Mouse (Mus musculus) heart, embryonic 15.5 days (tissue): ENCODE data around the gene Arap1. TPM values are rescaled to one million over a fixed set of nuclear protein-coding genes. Genes with fewer than 3 reads are reported as not detected.
A peak's percentile ranks its signal among the peaks of the same experiment; 100 is the strongest.

Experiments
- ATAC-seq: fragments of 200-750 bp; cut with Nextera tagmentation; replicated peaks from 2 replicates; pipeline ENCODE4 v1.8.0; 2017; ENCODE audit warnings: low read depth, moderate TSS enrichment; ENCODE audit not compliant: insufficient number of reproducible peaks, insufficient read depth, low FRiP score
- H3K27ac ChIP-seq: fragments of 300-500 bp; sonication (generic); 2 replicates; pipeline ENCODE4 v1.5.1; 2015; ENCODE audit warnings: mild to moderate bottlenecking, inconsistent platforms
- H3K27me3 ChIP-seq: fragments of 300-500 bp; sonication (generic); 2 replicates; pipeline ENCODE4 v1.6.1; 2015; ENCODE audit warnings: inconsistent platforms
- H3K36me3 ChIP-seq: fragments of 300-500 bp; sonication (generic); 2 replicates; pipeline ENCODE4 v1.6.1; 2015; ENCODE audit warnings: mild to moderate bottlenecking, inconsistent platforms
- H3K4me1 ChIP-seq: fragments of 300-500 bp; sonication (generic); replicated peaks from 2 replicates; pipeline ENCODE4 v1.6.1; 2015; ENCODE audit warnings: inconsistent platforms
- H3K4me2 ChIP-seq: fragments of 300-500 bp; sonication (generic); 2 replicates; pipeline ENCODE4 v1.6.1; 2015; ENCODE audit warnings: inconsistent platforms, mild to moderate bottlenecking, moderate library complexity
- H3K4me3 ChIP-seq: fragments of 300-500 bp; sonication (generic); 2 replicates; pipeline ENCODE4 v1.5.1; 2015; ENCODE audit warnings: mild to moderate bottlenecking, inconsistent platforms
- H3K9ac ChIP-seq: fragments of 300-500 bp; sonication (generic); 2 replicates; pipeline ENCODE4 v1.6.1; 2015; ENCODE audit warnings: mild to moderate bottlenecking, inconsistent platforms
- H3K9me3 ChIP-seq: fragments of 300-500 bp; sonication (generic); replicated peaks from 2 replicates; pipeline ENCODE4 v1.6.1; 2016; ENCODE audit warnings: inconsistent platforms
- WGBS: fragments of 180-500 bp; shearing (Covaris S2); methylation state at CpG from one replicate; pipeline ENCODE4 v1.1.7; 2015; ENCODE audit warnings: mixed read lengths; 5-methylcytosine and 5-hydroxymethylcytosine counted together
- polyA plus RNA-seq: library from polyadenylated mRNA; unstranded; fragments of >200 nt; fragmentation: Nextera tagmentation; extraction: Ambion mirVana; gene quantifications from 2 replicates; pipeline ENCODE4 v1.2.1, GENCODE M21; 2015

The Arap1 gene
- 23.5 and 38.4 TPM in 2 replicates for polyA plus RNA-seq

DNA sequence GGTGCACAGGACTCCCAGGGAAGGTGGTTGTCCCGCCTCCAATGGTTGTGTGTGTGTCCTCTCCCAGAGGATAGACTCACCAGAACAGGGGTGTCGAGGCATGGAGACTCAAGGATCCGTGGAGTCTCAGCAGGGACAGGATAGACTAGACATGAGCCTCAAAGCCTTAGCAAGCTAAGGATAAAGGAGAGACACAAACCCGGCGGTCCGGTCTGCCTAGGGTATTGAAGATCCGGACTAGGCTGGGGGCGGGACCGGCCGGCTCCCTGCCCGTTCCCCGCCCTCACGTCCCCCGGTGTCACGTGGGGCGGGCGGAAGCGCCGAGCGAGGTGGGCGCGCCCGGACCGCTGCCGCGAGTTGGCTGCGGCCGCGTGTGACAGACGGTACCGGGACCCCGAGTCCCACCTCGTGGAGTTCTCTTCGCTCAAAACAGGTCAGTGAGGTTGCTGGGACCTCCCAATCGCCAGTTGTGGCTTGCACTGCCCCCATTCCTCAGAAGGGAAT is at the start of gene Arap1:
Gene Arap1, plus strand, starts transcription at position 301 of the 504 bp plus-strand sequence.
- ATAC-seq = peak; percentile 81
- no peaks in the 10 kb centered on the region for H3K9me3 ChIP-seq
- under 1% methylated on average over 35 of the region's 35 CpGs for WGBS
- H3K27ac ChIP-seq = no peak within 1 kb of the TSS
- H3K4me3 ChIP-seq = peak within 1 kb of the TSS; percentile 63
- H3K4me1 ChIP-seq = peaks cover 55% of the 10 kb centered on the region
- H3K36me3 ChIP-seq = no peaks in the 10 kb centered on the region
- H3K4me2 ChIP-seq = peak within 1 kb of the TSS; percentile 95
- peak within 1 kb of the TSS; percentile 63 for H3K9ac ChIP-seq
- H3K27me3 ChIP-seq = peaks cover 32% of the 10 kb centered on the region

DNA sequence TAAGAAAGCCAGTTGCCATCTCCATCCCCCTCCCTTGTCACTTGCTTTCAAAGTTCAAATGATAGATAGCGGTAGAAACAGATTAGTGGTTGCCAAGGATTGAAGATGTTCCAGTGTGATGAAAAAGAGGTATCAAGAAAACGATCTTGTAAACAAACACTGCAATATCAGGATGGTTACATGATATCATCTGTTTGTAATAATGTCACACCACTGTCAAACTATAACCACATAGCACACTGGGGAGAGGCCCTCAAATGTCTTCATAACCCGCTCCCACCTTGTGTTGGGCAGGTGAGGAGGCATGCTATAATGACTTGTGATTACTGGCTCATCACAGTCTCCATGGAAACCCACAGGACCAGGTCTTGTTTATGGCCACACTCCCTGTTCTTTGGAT is 49.5 kb upstream of the Arap1 start:
- 86% methylated on average over 3 of the region's 3 CpGs for WGBS
- peaks cover 4% of the 10 kb centered on the region; the same call in 1 of the 2 replicates for H3K36me3 ChIP-seq
- 0 out of 2 replicates have a peak, but pooled peaks cover 6% of the 10 kb centered on the region for H3K27me3 ChIP-seq

DNA sequence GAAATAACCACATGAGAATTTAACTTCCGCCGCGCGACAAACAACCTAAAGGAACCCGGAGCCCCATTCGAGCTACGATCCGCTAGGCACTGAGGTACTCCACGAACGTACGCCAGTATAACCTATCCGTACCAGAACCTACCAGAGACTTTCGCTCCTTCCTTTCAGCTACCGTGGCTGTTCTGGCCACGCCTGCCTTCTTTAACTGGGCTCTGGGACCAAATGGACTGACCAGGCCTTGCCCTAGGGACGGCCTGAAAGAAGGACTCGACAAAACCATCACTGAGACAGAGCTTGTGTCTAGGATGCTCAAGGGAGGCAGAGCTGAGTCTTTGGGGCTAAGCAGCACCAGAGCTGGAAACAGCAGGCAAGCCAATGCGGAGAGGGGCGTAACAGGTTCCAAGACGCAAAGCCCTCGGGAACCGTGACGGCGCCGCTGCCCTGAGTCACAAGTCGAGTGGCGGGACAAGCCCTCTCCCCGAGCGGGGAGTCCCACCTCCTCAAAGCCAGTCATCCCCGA is 46.4 kb upstream of the Arap1 start:
- Histone ChIP-seq H3K4me1 (peaks cover 34% of the 10 kb centered on the region), H3K4me3 (peak overlapping the region; percentile 81), H3K27ac (peak overlapping the region; percentile 90), H3K9ac (peak overlapping the region; percentile 87), H3K9me3 (no peaks in the 10 kb centered on the region), H3K4me2 (peak overlapping the region; percentile 92), H3K27me3 (0 out of 2 replicates have a peak, but pooled peaks cover 6% of the 10 kb centered on the region), H3K36me3 (no peaks in the 10 kb centered on the region)
- ATAC-seq = peak; percentile 0
- under 1% methylated on average over 30 of the region's 30 CpGs for WGBS

More for the DNA sequence above, 49.5 kb upstream of the Arap1 start:
- no peak overlapping the region for H3K27ac ChIP-seq
- no peak overlapping the region for H3K4me3 ChIP-seq
- no peak overlapping the region for H3K4me2 ChIP-seq
- H3K9me3 ChIP-seq = no peaks in the 10 kb centered on the region
- H3K9ac ChIP-seq = no peak overlapping the region
- H3K4me1 ChIP-seq = peaks cover 37% of the 10 kb centered on the region
- ATAC-seq = no peak

DNA sequence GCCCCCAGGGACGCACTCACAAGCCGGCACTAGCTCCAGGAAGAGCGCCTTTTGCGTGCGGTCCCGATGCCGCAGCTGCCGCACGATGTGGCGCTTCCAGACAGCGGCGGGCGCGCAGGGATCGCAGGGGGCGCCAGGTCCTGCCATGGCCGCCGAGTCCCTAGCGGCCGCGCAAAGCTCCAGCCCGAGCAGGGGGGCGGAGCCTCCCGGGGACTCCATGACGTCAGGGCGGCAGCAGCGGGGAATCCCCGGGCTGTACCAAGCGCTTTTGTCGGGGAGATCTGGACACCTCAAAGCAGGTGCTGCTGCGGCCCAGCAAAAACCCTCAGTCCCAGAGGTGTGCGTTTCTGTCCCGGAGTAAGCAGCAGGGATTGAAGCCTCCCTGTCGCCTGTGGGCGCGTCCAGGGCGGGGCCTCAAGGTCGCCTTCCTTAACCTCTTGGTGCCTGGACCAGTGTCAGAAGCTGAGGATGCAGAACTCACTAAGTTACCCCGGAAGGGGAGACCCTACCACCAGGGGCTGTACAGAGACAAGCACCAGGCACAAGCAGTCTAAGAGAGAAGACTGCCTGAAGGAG is 45.9 kb upstream of the Arap1 start, which contains the start of gene Atg16l2:
Gene Atg16l2, minus strand, starts transcription at position 371 of the 576 bp plus-strand sequence.
- Histone ChIP-seq H3K4me2 (peak within 1 kb of the TSS; percentile 92), H3K9ac (peak within 1 kb of the TSS; percentile 87), H3K4me1 (peaks cover 29% of the 10 kb centered on the region), H3K27me3 (0 out of 2 replicates have a peak, but pooled peaks cover 6% of the 10 kb centered on the region), H3K9me3 (no peaks in the 10 kb centered on the region), H3K4me3 (peak within 1 kb of the TSS; percentile 81), H3K27ac (peak within 1 kb of the TSS; percentile 90), H3K36me3 (no peaks in the 10 kb centered on the region)
- ATAC-seq = peak; percentile 97
- WGBS = under 1% methylated on average over 39 of the region's 39 CpGs

DNA sequence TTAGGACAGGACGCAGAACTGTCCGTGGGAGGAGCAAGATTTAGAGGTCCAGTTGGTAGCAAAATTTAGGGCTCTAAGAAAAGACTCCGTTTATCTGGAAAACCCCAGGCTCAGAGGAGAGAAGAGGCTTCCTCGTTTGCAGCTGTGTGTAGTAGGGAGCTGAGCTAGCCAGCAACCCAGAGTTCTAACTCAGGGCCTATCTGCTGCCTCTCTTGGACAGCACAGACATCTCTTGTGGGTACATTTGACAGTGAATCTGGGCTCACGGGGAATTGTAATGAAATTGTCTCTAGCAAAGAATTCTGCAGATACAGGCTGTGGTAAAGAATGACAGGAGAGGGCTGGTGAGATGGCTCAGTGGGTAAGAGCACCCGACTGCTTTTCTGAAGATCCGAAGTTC is 45.2 kb upstream of the Arap1 start:
- 25% methylated on average over 7 of the region's 7 CpGs for WGBS
- H3K36me3 ChIP-seq = no peaks in the 10 kb centered on the region
- H3K9ac ChIP-seq = peak overlapping the region; percentile 87; the same call in 1 of the 2 replicates

DNA sequence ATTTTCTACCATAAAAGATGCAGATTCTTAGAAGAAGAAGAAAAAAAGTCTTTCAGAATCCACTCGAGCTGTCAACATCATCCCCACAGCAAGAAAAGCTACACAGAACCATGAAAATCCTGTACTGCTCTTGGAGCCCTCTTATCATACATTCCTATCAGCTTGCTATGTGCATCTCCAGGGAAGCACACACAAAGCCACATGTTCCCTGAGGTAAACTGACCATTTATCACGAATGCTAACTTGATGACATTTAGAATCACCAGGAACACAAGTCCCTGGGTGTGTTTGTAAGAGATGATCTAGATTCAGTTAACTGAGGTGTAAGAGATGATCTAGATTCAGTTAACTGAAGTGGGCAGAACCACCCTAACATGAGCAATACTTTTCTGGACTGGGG is 41.0 kb upstream of the Arap1 start:
- no peak for ATAC-seq
- Histone ChIP-seq H3K27ac (no peak overlapping the region), H3K27me3 (no peaks in the 10 kb centered on the region), H3K9me3 (no peaks in the 10 kb centered on the region), H3K9ac (no peak overlapping the region), H3K4me3 (no peak overlapping the region), H3K36me3 (no peaks in the 10 kb centered on the region), H3K4me2 (no peak overlapping the region), H3K4me1 (peaks cover 8% of the 10 kb centered on the region)
- 19% methylated on average over 2 of the region's 2 CpGs for WGBS

More for the DNA sequence above, 45.2 kb upstream of the Arap1 start:
- peak overlapping the region; percentile 92 for H3K4me2 ChIP-seq
- ATAC-seq = no peak
- 0 out of 2 replicates have a peak, but pooled peaks cover 6% of the 10 kb centered on the region for H3K27me3 ChIP-seq
- H3K9me3 ChIP-seq = no peaks in the 10 kb centered on the region
- peak overlapping the region; percentile 90 for H3K27ac ChIP-seq
- peak overlapping the region; percentile 81 for H3K4me3 ChIP-seq
- peaks cover 26% of the 10 kb centered on the region for H3K4me1 ChIP-seq

DNA sequence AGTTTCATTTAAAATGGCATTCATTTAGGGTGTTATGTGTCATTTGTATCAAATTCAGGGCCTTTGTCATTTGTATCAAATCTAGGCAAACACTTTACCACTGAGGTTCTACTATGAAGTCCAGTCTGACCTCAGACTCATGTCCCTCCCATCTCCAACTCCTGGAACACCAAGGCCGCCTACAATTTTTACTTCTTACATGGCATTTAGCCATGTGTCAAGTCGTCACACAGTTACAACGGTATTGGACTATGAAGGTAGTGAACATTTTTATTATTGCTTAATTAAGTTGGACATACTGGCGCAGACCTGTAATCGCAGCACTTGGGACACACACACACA is 37.9 kb upstream of the Arap1 start:
- 36% methylated on average over 5 of the region's 5 CpGs for WGBS
- ATAC-seq = no peak
- no peaks in the 10 kb centered on the region for H3K36me3 ChIP-seq

DNA sequence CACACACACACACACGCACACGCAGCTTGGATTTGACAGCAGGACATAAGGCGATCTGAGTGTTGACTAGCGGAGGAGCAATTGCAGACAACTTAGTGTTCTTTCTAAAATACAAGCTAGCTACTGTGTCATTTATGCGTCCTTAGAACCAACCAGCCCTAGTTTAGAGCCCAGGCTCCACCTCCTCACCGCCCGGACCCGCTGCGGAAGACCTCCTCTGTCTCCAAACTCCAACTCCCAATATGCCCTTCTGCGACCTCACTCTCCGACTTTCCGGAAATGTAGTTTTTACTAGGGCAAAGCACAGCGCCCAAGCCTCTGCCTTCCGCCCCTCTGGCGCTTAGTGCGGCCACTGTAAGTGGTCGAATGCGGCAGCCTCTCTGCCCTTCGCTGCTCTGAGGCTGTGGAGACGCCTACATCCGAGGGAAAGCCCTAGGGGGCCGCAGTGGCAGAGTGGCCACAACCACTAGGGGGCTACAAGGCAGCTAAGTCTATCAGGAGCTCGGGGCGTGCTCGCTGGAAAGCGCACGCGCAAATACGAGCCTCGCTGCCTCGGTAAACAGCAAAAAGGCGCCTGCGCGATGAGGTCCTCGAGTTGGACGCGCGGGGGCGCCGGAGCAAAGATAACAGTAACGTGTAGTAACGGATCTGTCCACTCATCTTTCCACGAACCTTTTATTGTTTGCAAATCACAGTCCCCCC is 37.4 kb upstream of the Arap1 start:
- peak overlapping the region; percentile 100 for H3K27ac ChIP-seq
- H3K27me3 ChIP-seq = no peaks in the 10 kb centered on the region
- under 1% methylated on average over 43 of the region's 43 CpGs for WGBS
- peak overlapping the region; percentile 80 for H3K9ac ChIP-seq
- peak; percentile 94 for ATAC-seq
- H3K4me1 ChIP-seq = peaks cover 11% of the 10 kb centered on the region
- no peaks in the 10 kb centered on the region for H3K36me3 ChIP-seq
- H3K9me3 ChIP-seq = no peaks in the 10 kb centered on the region
- H3K4me2 ChIP-seq = peak overlapping the region; percentile 71
- H3K4me3 ChIP-seq = peak overlapping the region; percentile 73

More for the DNA sequence above, 37.9 kb upstream of the Arap1 start:
- H3K4me1 ChIP-seq = peaks cover 11% of the 10 kb centered on the region
- H3K9me3 ChIP-seq = no peaks in the 10 kb centered on the region
- peak overlapping the region; percentile 100 for H3K27ac ChIP-seq
- no peaks in the 10 kb centered on the region for H3K27me3 ChIP-seq
- peak overlapping the region; percentile 73 for H3K4me3 ChIP-seq
- peak overlapping the region; percentile 80 for H3K9ac ChIP-seq
- H3K4me2 ChIP-seq = peak overlapping the region; percentile 71

DNA sequence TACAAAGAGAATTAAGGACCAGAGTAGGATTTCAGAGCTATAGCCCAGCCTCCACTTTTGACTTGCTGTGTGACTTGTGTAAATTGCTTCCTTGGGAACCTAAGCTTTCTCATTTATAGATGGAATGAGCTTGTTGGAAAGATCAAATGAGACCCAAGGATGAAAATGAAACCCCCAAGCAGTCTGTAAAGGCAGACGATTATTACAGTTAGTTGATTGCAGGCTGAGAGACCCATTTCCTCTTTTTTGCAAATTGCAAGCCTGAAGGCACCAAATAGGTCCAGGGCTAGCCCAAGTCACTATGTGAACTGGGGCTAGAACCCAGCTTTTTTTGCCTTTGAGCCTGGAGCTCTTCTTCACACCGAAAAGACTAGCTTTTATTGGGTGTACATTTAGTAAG is 36.8 kb upstream of the Arap1 start:
- Histone ChIP-seq H3K27ac (peak overlapping the region; percentile 100), H3K9me3 (no peaks in the 10 kb centered on the region), H3K4me2 (peak overlapping the region; percentile 71), H3K4me3 (peak overlapping the region; percentile 73), H3K9ac (no peak overlapping the region), H3K36me3 (no peaks in the 10 kb centered on the region), H3K27me3 (no peaks in the 10 kb centered on the region), H3K4me1 (peaks cover 11% of the 10 kb centered on the region)
- WGBS = 30% methylated on average over 2 of the region's 2 CpGs
- ATAC-seq = no peak

DNA sequence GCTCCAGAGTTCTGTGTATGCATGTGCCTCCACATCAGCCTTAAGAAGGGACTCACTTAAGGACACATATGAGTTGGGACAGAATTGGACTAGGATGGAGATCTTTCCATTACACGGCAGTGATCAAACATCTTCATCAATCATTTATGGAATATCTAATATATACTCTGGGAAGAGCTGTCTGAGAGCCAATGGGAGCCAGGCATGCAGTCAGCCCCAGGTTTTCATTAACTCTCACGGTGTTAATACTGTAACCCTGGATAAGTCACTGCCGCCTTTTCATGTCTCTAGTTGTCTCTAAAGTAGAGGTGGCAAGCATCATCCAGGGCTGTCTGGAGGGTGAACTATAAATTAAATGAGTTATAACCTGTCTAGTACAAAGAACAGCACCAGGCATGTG is 34.8 kb upstream of the Arap1 start:
- Histone ChIP-seq H3K36me3 (no peaks in the 10 kb centered on the region), H3K9me3 (no peaks in the 10 kb centered on the region), H3K27ac (no peak overlapping the region), H3K4me1 (peaks cover 18% of the 10 kb centered on the region), H3K4me3 (no peak overlapping the region), H3K9ac (no peak overlapping the region), H3K4me2 (no peak overlapping the region), H3K27me3 (no peaks in the 10 kb centered on the region)
- ATAC-seq = no peak
- WGBS = 76% methylated on average over 3 of the region's 3 CpGs

DNA sequence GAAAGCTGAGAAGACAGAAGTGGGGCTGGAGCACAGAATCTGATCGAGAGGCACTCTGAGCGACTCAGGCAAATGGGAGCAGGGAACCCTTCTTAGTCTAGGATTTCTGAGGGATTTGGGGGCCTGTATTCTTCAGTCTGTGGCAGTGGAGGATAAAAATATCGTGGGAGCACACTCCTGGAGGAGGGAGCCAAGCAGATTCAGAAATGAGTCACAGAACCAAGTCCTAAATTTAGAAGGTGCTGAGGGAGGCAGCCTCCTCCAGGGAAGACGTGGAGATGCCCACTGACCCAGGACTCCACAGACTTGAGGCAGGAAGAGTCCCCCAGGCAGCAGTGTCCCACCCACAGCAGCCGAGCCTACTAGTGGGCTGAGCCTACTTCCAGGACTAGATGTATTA is 33.5 kb upstream of the Arap1 start:
- H3K27me3 ChIP-seq = no peaks in the 10 kb centered on the region
- ATAC-seq = no peak
- no peak overlapping the region for H3K9ac ChIP-seq
- peaks cover 28% of the 10 kb centered on the region for H3K4me1 ChIP-seq
- 39% methylated on average over 5 of the region's 5 CpGs for WGBS
- H3K4me2 ChIP-seq = no peak overlapping the region
- H3K36me3 ChIP-seq = no peaks in the 10 kb centered on the region
- H3K27ac ChIP-seq = 0 out of 2 replicates have a peak overlapping the region, but pooled peaks have one; percentile 9
- H3K9me3 ChIP-seq = no peaks in the 10 kb centered on the region
- no peak overlapping the region for H3K4me3 ChIP-seq
